Mouse (Mus musculus) small intestine, adult 2 months (tissue): ENCODE data around the gene Selenoi. TPM values are rescaled to one million over a fixed set of nuclear protein-coding genes. Genes with fewer than 3 reads are reported as not detected.

Experiments used
- H3K27ac ChIP-seq: fragments of 200-500 bp; 2 replicates; pipeline ENCODE4 v1.5.1; 2012; ENCODE audit warnings: low read depth, low read length, control low read depth, inconsistent platforms; ENCODE audit not compliant: insufficient read depth
- H3K27me3 ChIP-seq: fragments of 200-500 bp; 2 replicates; pipeline ENCODE4 v1.6.1; 2012; ENCODE audit warnings: mild to moderate bottlenecking, moderate library complexity, low read length, inconsistent platforms; ENCODE audit not compliant: control insufficient read depth, insufficient read depth
- H3K36me3 ChIP-seq: fragments of 200-500 bp; 2 replicates; pipeline ENCODE4 v1.6.1; 2012; ENCODE audit warnings: mild to moderate bottlenecking, low read length, control low read depth, inconsistent platforms; ENCODE audit not compliant: control insufficient read depth, insufficient read depth
- H3K4me1 ChIP-seq: fragments of 200-500 bp; 2 replicates; pipeline ENCODE4 v1.6.1; 2012; ENCODE audit warnings: low read length, inconsistent platforms, mixed read lengths; ENCODE audit not compliant: control insufficient read depth, insufficient read depth, insufficient read length
- H3K4me3 ChIP-seq: fragments of 200-500 bp; 2 replicates; pipeline ENCODE4 v1.5.1; 2012; ENCODE audit warnings: low read depth, mild to moderate bottlenecking, control low read depth, inconsistent platforms, low read length, moderate library complexity
- CTCF ChIP-seq: fragments of 200-500 bp; IDR thresholded peaks from 2 replicates; pipeline ENCODE4 v1.5.1; 2012; ENCODE audit warnings: low read depth, mild to moderate bottlenecking, control low read depth, inconsistent platforms, low read length, moderate library complexity, mixed read lengths; ENCODE audit not compliant: insufficient replicate concordance, insufficient read length; ENCODE audit errors: extremely low read depth
- POLR2A ChIP-seq: fragments of 200-500 bp; IDR thresholded peaks from 2 replicates; pipeline ENCODE4 v1.6.1; 2012; ENCODE audit warnings: low read depth, mild to moderate bottlenecking, control low read depth, inconsistent platforms, low read length, moderate library complexity
- WGBS: fragments of 180-500 bp; shearing (Covaris S2); methylation state at CpG from one replicate; pipeline ENCODE4 v1.1.7; 2018; 5-methylcytosine and 5-hydroxymethylcytosine counted together
- polyA plus RNA-seq: library from polyadenylated mRNA; depleted of rRNA; stranded (reverse); fragments of >200 nt; gene quantifications from 2 replicates; pipeline ENCODE4 v1.2.3, GENCODE M21; 2012; rRNA removed

Gene Selenoi
- polyA plus RNA-seq, 1 experiment = 107 TPM

GRCm38 (mm10) chr5:30280864-30281263 lies 48.5 kb downstream of the Selenoi start:
- 56% methylated on average over 9 of the region's 9 CpGs for WGBS

GRCm38 (mm10) chr5:30281291-30281732 lies 48.9 kb downstream of the Selenoi start, which contains the start of gene Drc1:
TSS of gene Drc1 (plus strand) at chr5:30281388.
- no peaks in the 10 kb centered on the region for H3K36me3 ChIP-seq
- H3K27me3 ChIP-seq = no peaks in the 10 kb centered on the region
- TF ChIP-seq CTCF (no peak), POLR2A (no peak)
- peaks cover 24% of the 10 kb centered on the region; the same call in 1 of the 2 replicates for H3K4me1 ChIP-seq
- no peak within 1 kb of the TSS for H3K4me3 ChIP-seq
- WGBS = 19% methylated on average over 26 of the region's 26 CpGs
- H3K27ac ChIP-seq = no peak within 1 kb of the TSS

More at GRCm38 (mm10) chr5:30280864-30281263, 48.5 kb downstream of the Selenoi start:
- H3K4me3 ChIP-seq = no peak overlapping the region
- no peak overlapping the region for H3K27ac ChIP-seq
- no peaks in the 10 kb centered on the region for H3K27me3 ChIP-seq
- TF ChIP-seq CTCF (no peak), POLR2A (no peak)
- H3K36me3 ChIP-seq = no peaks in the 10 kb centered on the region
- peaks cover 21% of the 10 kb centered on the region; the same call in 1 of the 2 replicates for H3K4me1 ChIP-seq

DNA sequence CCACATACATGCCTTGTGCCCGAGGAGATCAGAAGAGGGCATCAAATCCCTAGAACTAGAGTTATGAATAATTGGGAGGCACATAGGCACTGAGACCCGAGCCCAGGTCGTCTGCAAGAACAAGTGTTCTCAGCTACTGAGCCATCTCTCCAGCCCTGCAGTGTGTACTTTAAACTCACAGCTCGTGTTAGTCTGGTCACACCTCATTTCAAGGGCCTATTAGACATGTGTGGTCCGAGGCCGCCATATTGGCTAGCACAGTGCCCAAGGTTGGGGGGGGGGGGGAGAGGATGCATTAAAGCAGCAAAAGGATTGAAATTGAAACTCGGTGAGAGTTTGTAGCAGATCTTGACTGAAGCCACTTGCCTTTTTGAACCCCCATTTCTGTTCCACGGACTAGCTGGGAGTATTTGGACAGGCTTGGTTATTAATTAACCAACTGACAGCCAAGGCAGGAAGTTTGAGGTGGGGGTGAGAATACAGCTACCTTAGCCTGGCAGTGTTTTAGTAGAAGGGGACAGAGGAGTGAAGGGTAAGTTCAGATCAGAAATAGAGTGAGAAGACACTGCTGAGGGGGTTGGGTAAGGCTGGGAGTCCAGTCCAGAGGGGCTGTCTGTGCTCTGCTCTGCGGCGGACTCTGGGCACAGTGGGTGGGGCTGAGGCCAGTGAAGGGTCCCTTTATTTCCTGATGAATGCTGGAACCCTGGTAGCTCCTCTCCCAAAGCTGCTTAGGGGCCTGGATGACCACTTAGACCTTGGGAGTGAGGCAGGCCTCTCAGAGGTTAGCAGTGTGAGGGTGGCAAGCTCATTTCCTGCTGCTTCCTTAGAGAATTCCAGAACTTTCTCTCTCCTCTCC lies 53.8 kb downstream of the Selenoi start:
- peaks cover 21% of the 10 kb centered on the region for H3K4me1 ChIP-seq
- 27% methylated on average over 10 of the region's 10 CpGs for WGBS
- H3K4me3 ChIP-seq = peak overlapping the region; percentile 19; the same call in 1 of the 2 replicates
- no peaks in the 10 kb centered on the region for H3K36me3 ChIP-seq
- TF ChIP-seq CTCF = no peak
- TF ChIP-seq POLR2A = no peak
- H3K27me3 ChIP-seq = no peaks in the 10 kb centered on the region
- peak overlapping the region; percentile 96 for H3K27ac ChIP-seq

DNA sequence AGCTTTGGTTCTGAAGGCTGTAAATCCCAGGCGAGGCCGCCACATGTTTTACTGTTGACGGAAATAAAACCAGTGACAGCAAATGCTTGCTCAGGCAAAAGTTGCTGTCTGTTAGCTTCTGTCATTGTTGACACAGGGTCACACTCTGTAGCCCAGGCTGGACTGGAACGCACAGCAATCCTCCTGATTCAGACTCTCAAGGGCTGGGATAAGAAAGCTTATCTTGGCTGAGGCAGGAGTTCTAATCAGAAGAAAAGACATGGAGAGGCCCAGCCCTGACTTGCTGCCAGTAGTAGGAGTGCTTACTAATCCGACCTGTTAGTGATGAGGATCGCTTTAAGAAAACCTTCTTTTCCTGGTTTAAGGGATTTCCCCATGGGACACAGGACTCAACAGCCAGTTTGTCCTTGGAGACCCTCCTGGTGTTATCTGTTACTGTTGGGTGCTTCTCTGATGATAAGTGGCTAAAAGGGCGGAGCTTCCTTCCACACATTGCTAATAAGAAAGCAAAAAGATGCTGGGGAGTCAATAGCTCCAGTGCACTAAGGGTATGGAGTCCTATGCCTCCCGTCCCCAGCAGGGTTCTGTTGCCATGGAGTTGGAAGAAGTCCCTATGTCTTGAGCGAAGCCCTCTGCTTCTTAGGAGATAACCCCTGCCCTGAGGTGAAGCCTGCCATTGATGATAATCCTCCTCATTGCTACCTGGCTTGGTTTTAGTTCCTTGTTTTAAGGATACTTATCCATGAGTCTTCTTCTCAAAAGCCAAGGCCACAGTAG lies 54.9 kb downstream of the Selenoi start:
- Histone ChIP-seq H3K36me3 (no peaks in the 10 kb centered on the region), H3K27me3 (no peaks in the 10 kb centered on the region), H3K27ac (peak overlapping the region; percentile 96), H3K4me1 (peaks cover 21% of the 10 kb centered on the region), H3K4me3 (no peak overlapping the region)
- 34% methylated on average over 9 of the region's 9 CpGs for WGBS
- TF ChIP-seq POLR2A (no peak), CTCF (no peak)

Other genes starting within 250 kb of the Selenoi start
- gene Il6, start 219.5 kb upstream of the Selenoi start, polyA plus RNA-seq = not detected in 2 replicates
- gene Tyms, start 159.0 kb upstream of the Selenoi start, polyA plus RNA-seq = 11.5 and 27.8 TPM in 2 replicates
- gene Garem2, start 127.4 kb upstream of the Selenoi start, polyA plus RNA-seq = 0.03 and 0.04 TPM in 2 replicates
- not detected in 2 replicates for gene 3110082J24Rik, start 126.5 kb upstream of the Selenoi start, polyA plus RNA-seq
- gene Hadha, start 77.4 kb upstream of the Selenoi start, polyA plus RNA-seq = 27.7 and 55.3 TPM in 2 replicates
- 53.6 and 88.1 TPM in 2 replicates for gene Hadhb, start 77.3 kb upstream of the Selenoi start, polyA plus RNA-seq
- 0.04 and 0.05 TPM in 2 replicates for gene Adgrf3, start 26.9 kb upstream of the Selenoi start, polyA plus RNA-seq
- gene Drc1, start 48.8 kb downstream of the Selenoi start, polyA plus RNA-seq = 0.11 and 0.28 TPM in 2 replicates
- 0.06 and 0.08 TPM in 2 replicates for gene Otof, start 229.4 kb downstream of the Selenoi start, polyA plus RNA-seq
- gene 1700001C02Rik, start 233.5 kb downstream of the Selenoi start, polyA plus RNA-seq = not detected in 2 replicates